Mouse (Mus musculus) WW6 (cell line): ENCODE results near the gene Mlx.

Experiments
- DNase-seq: peaks from one replicate; pipeline ENCODE4 v3.0.0-alpha.2; 2013; ENCODE audit warnings: low read depth, low spot score

Mlx gene

DNA sequence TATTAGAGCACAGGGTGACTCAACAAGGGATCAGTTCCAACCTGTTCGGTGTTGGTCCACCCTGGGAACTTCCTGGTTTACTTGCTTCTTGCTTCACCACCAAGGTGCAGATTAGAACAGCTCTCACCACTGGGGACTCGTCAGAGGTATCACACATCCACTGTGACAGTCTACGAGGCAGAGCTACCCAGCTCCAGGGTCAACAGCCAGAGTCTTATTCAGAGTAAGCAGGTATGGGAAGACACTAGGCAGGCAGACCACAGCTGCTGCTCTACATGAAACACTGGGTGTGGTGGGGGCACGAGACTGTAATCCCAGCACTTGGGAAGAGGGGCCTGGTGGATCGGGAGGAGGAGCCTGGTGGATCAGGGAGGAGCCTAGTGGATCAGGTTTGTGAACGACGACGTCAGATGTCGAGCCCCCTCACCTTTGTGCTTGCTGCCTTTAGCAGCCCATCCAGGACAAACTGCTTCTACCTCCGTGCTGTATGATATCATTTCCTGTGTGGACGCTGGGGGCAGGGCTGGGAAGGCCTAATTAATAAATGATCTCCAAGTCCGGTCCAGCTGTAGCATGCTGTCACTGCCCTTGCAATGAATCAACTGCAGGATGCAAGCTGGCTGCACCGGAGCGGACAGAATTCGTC, 51.6 kb downstream of the Mlx start:
- DNase-seq: no peak

GRCm38 (mm10) chr11:101140164-101140819, 53.2 kb downstream of the Mlx start:
- DNase-seq: no peak

DNA sequence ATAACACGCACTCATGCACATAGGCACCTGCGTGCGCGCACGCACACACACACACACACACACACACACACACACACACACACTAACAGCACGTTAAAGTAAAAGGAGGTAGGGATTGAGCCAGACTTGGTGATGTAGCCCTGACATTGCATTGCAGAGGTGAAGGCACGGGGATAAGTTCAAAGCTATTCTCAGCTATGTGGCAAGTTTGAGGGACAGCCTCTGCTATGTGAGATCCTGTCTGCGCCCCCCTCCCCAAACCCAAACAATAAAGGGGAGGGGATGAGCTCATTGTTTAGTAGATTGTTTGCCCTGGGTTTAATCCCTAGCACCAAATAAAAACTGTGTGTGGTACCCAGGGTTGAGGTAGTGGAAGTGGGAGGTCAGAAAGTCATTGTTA, 54.0 kb downstream of the Mlx start:
- no peak for DNase-seq
